Mouse (Mus musculus) gastrocnemius, postnatal 14 days (tissue): ENCODE measurements at regions not wholly inside any gene's neighbourhood (a gene's known extent, or its start where the extent isn't known, plus 50 kb on each side); places are given as distances from the start of the nearest gene placed in this dataset.

ENCODE experiments used
- DNase-seq: peaks from one replicate; pipeline ENCODE4 v3.0.0; 2021; ENCODE audit warnings: mixed read lengths
- intact Hi-C: fragments of 180-260 bp; cut with DNase I; formaldehyde crosslinking; loops from one replicate; pipeline ENCODE4 v1.15.1; 2025; ENCODE audit warnings: low total_unique reads

GRCm38 (mm10) chr6:111866101-111866598 lies 407.4 kb upstream of the Lmcd1 start:
- intact Hi-C loops: no loop called here
- no peak for DNase-seq

DNA sequence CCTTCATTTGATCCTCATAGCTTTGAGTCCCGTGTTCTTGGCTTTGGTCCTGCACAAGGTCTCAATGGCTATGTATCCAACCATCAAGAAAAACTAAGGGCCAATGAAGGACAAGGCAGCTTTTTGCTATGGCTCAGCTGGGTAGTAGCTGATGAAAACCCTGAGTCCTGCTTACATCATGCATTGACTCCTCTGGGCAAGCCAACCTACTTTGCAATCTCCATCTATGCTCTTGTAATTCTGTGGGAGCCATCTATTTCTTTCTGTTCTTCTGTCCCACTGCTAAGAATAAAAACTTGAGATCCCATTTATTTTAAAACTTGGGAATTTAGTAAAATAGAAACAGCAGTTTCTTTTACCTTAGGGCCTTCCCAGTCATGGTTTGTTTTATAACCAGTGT lies 391.0 kb upstream of the Lmcd1 start:
- intact Hi-C loops: no loop called here
- DNase-seq: no peak

- no peak for DNase-seq
- intact Hi-C loops: no loop called here
Measured at GRCm38 (mm10) chr6:111883946-111884345, 389.6 kb upstream of the Lmcd1 start.

DNA sequence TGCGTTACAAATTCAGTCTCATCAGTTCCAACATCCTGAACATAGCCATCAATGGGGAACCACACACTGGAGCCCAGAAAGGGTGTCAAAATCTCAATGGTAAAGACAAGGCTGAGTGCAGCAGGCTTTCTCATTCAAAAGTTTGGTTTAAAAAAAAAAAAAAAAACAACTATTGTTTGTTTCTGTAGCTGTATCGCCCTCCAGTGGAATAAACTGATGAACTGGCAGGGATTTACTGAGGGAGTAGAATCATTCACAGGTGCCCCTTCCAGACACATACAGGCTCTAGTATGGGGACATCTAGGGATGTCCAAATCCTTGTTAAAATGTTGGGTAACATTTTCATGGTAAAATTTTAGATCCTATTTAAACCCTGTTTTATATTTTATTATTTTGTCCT lies 361.6 kb upstream of the Lmcd1 start:
- intact Hi-C loops: no loop called here
- DNase-seq: no peak

- no peak for DNase-seq
- intact Hi-C loops: no loop called here
Measured at GRCm38 (mm10) chr6:111913771-111914405, 359.7 kb upstream of the Lmcd1 start.

- intact Hi-C loops: no loop called here
- no peak for DNase-seq
Measured at GRCm38 (mm10) chr6:111917248-111917721, 356.3 kb upstream of the Lmcd1 start.

DNA sequence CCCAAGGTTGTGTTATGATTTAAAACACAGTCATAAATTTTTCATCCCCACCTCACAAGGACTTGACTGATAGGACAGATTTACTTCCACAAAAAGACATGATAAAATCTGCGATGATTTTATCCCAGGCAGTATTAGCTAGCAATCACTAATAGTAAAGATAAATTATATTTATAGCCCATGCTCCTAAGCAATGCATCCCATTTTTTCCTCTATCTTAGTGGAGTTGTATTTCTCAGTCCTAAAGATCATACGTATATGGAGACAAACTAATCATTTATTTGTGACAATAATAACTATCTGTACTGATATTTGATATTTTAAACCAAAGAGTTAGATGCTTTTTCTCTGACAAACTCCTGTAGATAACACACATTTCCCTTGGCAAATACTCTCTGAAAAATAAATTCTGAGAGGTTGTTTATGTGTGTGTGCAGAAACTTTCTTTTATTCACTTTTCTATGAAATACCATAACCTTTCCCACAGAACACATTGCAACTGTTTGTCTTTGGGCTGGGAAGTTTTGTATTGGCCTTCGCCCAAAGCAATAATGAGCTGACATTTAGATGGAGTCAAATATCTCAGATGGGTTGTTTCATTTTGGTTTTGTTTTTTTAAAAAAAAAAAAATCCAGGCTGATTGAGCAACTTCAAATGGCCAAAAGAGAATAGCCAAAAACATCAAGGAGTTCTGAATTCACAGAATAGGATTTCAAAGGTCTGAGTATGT lies 355.5 kb upstream of the Lmcd1 start:
- no peak for DNase-seq
- intact Hi-C loops: no loop called here

DNA sequence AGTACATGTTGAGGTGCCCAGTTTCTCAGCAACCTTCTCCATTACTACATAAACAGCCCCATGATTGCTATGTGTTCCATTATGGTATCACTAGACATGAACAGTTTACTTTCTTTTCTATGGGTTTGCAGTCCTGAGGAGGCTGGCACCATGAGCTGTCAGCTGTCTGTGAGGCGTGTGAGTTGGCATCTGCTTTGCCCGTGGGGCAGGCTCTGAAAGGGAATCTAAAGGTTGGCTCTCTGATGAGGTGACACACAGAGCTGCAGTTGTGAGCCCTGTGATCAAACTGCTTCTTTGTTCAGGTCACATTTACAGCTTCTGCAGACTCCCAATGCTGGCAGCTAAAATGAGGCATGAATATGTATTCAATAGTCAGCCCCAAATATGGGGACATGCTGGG lies 341.0 kb upstream of the Lmcd1 start:
- no peak for DNase-seq
- intact Hi-C loops: no loop called here

DNA sequence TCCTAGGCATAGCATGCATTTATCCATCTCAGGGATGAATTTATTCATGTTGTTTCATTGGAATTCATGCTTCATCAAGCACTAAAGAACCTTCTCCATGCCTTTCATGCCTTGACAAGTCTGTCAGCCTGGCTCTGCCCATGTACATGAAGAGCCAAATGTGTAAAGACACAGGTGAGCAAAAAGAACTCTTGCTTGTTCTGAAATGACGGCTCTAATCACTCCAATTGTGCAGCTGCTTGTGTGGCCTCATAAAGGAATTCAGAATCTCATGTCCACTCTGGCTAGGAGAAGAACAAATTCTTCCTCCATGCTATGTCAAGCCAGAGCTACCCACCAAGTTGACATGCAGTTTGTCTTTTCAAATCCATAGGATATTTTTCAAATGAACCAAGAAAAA lies 319.2 kb upstream of the Lmcd1 start:
- intact Hi-C loops: no loop called here

GRCm38 (mm10) chr6:111965766-111966165 lies 307.8 kb upstream of the Lmcd1 start:
- no peak for DNase-seq
- intact Hi-C loops: no loop called here

More for the DNA sequence above, 319.2 kb upstream of the Lmcd1 start:
- no peak for DNase-seq

GRCm38 (mm10) chr6:111985452-111985851 lies 288.1 kb upstream of the Lmcd1 start:
- DNase-seq: no peak
- intact Hi-C loops: no loop called here

DNA sequence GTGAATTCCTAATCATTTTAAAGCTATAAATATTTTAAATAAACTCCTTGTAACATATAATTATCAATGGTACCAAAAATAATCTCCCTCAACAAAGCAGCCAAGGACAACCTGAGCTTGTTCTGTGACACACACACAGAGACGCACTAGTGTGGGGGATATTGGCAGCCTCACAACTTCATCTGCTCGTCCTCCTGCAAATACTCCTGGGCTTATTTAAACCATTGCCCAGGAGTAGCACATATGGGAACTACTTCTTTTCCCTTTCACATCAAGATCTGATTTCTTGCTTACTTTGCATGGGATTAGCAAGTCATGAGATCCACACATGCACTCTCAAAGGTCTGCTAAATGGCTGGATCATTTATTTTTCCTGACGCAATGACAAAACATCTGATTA lies 277.7 kb upstream of the Lmcd1 start:
- intact Hi-C loops: no loop called here
- DNase-seq: no peak

DNA sequence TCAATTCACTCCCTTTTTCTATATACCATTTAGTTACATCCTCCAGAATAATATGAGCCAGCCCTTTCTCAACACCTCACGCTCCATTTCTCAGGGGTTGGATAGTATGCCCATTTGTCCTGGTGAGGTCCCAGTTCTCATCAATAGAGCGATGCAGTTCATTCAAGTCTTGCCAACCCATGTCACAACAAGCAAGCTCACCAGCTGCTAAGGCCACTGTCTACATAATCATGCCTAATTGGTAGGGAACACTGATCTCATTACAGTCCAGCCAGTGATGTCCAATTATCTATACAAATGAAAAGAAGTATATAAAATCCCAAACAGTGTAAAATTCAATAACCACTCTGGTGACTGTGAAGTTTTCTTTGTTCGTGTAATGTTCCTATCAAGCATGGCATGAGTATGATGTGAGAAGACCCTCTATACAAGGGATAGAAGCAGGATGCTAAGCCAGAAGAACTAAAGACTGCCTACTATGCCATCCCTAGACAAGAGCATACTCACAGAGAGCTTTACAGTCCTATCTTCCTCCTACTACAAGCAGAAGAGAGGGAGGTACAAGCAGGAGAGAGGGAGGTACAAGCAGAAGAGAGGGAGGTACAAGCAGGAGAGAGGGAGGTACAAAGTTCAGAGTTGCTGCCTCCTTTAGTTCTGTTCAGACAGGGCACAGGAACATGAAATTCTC lies 269.6 kb upstream of the Lmcd1 start:
- DNase-seq: no peak
- intact Hi-C loops: no loop called here

GRCm38 (mm10) chr6:112026261-112027205 lies 247.0 kb upstream of the Lmcd1 start:
- no peak for DNase-seq
- intact Hi-C loops: no loop called here

DNA sequence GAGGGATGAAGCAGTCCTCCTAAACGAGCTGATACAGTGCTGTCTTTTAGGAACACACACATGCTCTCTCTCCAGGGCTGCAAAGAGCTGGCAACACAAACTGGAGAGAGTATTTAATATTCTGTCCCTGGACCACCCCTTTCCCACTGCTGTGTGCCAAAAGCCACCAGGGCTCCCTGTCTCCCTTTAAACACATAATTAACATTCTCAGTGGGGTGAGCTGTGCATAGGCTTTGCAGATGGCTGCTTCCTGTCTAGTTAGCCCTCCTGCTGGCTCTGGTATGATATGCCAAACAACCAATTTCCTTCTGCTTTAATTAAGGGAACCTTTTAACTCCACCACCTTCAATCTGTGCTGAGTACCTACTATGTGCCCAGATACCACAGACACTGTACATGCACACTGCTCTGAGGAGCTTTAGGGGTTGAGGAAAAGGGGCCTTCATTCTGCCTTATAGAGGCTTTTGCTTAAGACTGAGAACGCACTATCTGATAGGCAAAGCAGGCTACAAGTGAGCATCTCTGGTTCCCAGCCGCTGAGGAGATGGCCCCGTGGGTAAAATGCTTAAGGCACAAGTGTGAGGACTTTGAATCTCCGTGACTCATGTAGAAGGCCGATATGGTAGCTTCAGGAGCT lies 222.9 kb upstream of the Lmcd1 start:
- intact Hi-C loops: no loop called here

DNA sequence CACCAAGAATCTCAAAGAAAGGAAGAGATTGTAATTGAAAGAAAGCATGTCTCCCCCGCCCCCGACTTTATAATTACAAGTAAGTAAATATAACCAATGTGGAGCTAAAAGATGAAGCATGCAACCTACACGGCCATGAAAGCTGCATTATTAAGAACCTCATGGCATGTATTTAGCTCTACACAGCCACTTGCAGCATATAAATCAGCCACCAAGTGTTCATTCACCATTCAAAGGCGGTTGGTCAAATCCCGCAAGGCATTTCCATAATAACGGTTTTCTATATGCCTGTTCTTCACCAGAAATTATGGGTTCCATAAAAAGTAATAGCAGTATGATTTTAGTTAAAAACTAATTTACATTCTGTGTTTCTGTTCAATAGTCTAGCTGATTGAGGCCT lies 221.4 kb upstream of the Lmcd1 start:
- intact Hi-C loops: no loop called here
- DNase-seq: no peak

More for the DNA sequence above, 222.9 kb upstream of the Lmcd1 start:
- DNase-seq: no peak

- intact Hi-C loops: no loop called here
- no peak for DNase-seq
Measured at GRCm38 (mm10) chr6:112057895-112058294, 215.7 kb upstream of the Lmcd1 start.

DNA sequence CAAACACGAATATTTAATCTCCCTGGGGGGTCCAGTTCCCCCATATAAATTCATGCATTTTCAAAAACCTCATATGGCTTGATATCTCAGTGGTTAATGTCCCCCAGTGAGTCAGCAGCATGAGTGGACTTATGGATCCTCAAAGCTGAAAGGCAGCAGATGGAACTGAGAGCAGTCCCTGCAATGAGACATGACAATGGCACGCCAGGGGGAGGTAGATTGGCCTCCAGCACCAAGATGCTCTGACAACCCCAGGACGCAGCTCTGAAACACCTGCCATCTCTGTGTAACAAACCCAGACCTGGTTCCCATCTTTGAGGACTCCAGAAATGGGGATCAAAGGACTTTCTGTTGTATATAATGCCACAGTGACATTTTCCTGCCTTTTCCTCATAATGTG lies 210.6 kb upstream of the Lmcd1 start:
- intact Hi-C loops: no loop called here
- no peak for DNase-seq

- intact Hi-C loops: no loop called here
- DNase-seq: no peak
Measured at GRCm38 (mm10) chr6:112090597-112090996, 183.0 kb upstream of the Lmcd1 start.
